Mouse (Mus musculus) hindbrain, embryonic 13.5 days (tissue): ENCODE measurements around the gene Zfp185. TPM values are rescaled to one million over a fixed set of nuclear protein-coding genes. Genes with fewer than 3 reads are reported as not detected.
"Not testable (repeated sequence)": the region's sequence is repeated elsewhere in the genome, so short reads cannot be mapped to it uniquely, and the experiment has no call there.

ENCODE experiments used
- ATAC-seq: fragments of 200-750 bp; cut with Nextera tagmentation; 2 replicates; pipeline ENCODE4 v1.8.0; 2017; ENCODE audit warnings: moderate TSS enrichment; ENCODE audit not compliant: low FRiP score
- H3K27ac ChIP-seq: fragments of 300-500 bp; sonication (generic); 2 replicates; pipeline ENCODE4 v1.5.1; 2015; ENCODE audit warnings: inconsistent platforms, mild to moderate bottlenecking, moderate library complexity
- H3K27me3 ChIP-seq: fragments of 300-500 bp; sonication (generic); 2 replicates; pipeline ENCODE4 v1.6.1; 2015; ENCODE audit warnings: mild to moderate bottlenecking, inconsistent platforms
- H3K36me3 ChIP-seq: fragments of 300-500 bp; sonication (generic); 2 replicates; pipeline ENCODE4 v1.6.1; 2015; ENCODE audit warnings: mild to moderate bottlenecking, inconsistent platforms
- H3K4me1 ChIP-seq: fragments of 300-500 bp; sonication (generic); replicated peaks from 2 replicates; pipeline ENCODE4 v1.6.1; 2015; ENCODE audit warnings: inconsistent platforms
- H3K4me2 ChIP-seq: fragments of 300-500 bp; sonication (generic); 2 replicates; pipeline ENCODE4 v1.6.1; 2015; ENCODE audit warnings: inconsistent platforms, mild to moderate bottlenecking, moderate library complexity
- H3K4me3 ChIP-seq: fragments of 300-500 bp; sonication (generic); 2 replicates; pipeline ENCODE4 v1.5.1; 2015; ENCODE audit warnings: mild to moderate bottlenecking, inconsistent platforms
- H3K9ac ChIP-seq: fragments of 300-500 bp; sonication (generic); 2 replicates; pipeline ENCODE4 v1.6.1; 2015; ENCODE audit warnings: mild to moderate bottlenecking, inconsistent platforms
- H3K9me3 ChIP-seq: fragments of 300-500 bp; sonication (generic); 2 replicates; pipeline ENCODE4 v1.6.1; 2016; ENCODE audit warnings: inconsistent platforms
- WGBS: fragments of 180-500 bp; shearing (Covaris S2); methylation state at CpG from one replicate; pipeline ENCODE4 v1.1.7; 2015; 5-methylcytosine and 5-hydroxymethylcytosine counted together
- microRNA counts: library from miRNA; unstranded; fragments of <30 nt; microRNA quantifications from one replicate; lab custom pipeline; 2016
- microRNA-seq: library from miRNA; unstranded; fragments of <30 nt; microRNA quantifications from one replicate; pipeline ENCODE4, GENCODE M21; 2016
- polyA plus RNA-seq: library from polyadenylated mRNA; unstranded; fragments of >200 nt; fragmentation: Nextera tagmentation; extraction: Ambion mirVana; gene quantifications from 2 replicates; pipeline ENCODE4 v1.2.1, GENCODE M21; 2015

The Zfp185 gene
- polyA plus RNA-seq, 1 experiment from 2014 or later = 0.96 TPM

DNA sequence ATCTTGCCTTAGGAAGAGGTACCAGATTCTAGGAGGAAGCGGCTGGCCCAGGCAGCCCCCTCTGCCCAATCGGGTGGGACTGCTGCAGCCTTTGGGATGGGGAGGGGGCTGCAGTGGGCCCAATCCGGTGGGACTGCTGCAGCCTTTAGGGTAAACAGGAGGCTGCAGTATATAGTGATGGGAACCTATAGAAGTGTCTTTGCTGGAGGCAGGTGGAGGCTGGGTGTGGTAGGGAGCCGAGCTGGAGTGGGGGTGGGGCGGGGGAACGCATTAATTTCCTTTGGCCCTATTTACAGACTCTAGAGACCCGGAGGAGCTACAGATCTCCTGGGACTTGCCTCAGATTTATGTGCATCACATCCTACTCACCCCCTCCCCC, 77.3 kb downstream of the Zfp185 start, which contains the start of gene Pnma3:
Pnma3 (plus strand) TSS at position 373 of the 379 bp plus-strand sequence.
- H3K36me3 ChIP-seq = no peaks in the 10 kb centered on the region
- H3K9ac ChIP-seq = peak within 1 kb of the TSS; percentile 68
- H3K9me3 ChIP-seq = no peaks in the 10 kb centered on the region
- H3K4me1 ChIP-seq = peaks cover 10% of the 10 kb centered on the region; the same call in 1 of the 2 replicates
- no peak within 1 kb of the TSS; the same call in 1 of the 2 replicates for H3K27ac ChIP-seq
- H3K4me2 ChIP-seq = peak within 1 kb of the TSS; percentile 59
- ATAC-seq = peak; percentile 75
- H3K4me3 ChIP-seq = peak within 1 kb of the TSS; percentile 41
- WGBS = 16% methylated on average over 7 of the region's 7 CpGs
- peaks cover 3% of the 10 kb centered on the region; the same call in 1 of the 2 replicates for H3K27me3 ChIP-seq

DNA sequence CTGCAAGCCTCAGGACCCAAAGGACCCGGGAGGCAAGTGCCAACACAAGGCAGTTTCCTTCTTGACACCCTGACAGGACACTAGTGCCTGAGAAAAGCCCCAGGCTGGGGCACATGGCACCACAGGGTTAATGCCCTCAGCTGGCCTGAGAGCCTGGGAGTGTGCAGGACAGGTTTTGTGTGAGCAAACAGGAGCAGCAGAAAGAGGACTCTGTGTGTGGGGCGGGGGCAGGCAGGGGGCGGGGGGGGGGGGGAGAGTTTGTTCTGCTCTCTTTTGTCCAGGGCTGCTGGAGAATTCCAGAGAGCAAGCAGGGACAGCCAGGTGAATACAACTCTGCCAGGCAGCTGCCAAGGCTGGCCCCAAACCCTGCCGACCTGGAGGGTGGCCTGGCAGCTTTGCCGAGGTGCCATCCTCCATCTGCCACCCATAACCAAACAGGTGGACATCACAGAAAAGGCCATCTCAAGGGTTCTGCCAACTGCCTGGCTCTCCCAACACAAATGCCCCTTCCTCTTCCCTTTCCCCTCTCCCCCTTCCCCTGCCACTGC, 79.7 kb downstream of the Zfp185 start:
- not testable (repeated sequence) for H3K4me3 ChIP-seq, H3K36me3 ChIP-seq, H3K27ac ChIP-seq, H3K9ac ChIP-seq, H3K4me2 ChIP-seq, H3K9me3 ChIP-seq, H3K4me1 ChIP-seq, ATAC-seq, H3K27me3 ChIP-seq
- 86% methylated on average over 1 of the region's 5 CpGs for WGBS

MicroRNAs encoded within 50 kb of the gene (microRNA counts, 519-probe panel; counts per million panel counts)
- 51.3 counts per million for microRNA mmu-miR-2137 (lab: Ali Mortazavi, UCI)

Small RNAs within 50 kb of the gene (microRNA-seq; reads per million reads assigned to microRNA genes)
- gene Mir2137 = 0.70 reads per million

Other genes starting within 250 kb of the Zfp185 start
- gene Gabrq, start 162.2 kb upstream of the Zfp185 start, polyA plus RNA-seq = 2.4 TPM in 2 replicates
- gene Cetn2, start 68.9 kb upstream of the Zfp185 start, polyA plus RNA-seq = 88.2 and 93.0 TPM in 2 replicates
- 41.9 and 44.4 TPM in 2 replicates for gene Nsdhl, start 68.8 kb upstream of the Zfp185 start, polyA plus RNA-seq
- gene Pnma5, start 49.8 kb downstream of the Zfp185 start, polyA plus RNA-seq = not detected in 2 replicates
- gene Pnma3, start 77.4 kb downstream of the Zfp185 start, polyA plus RNA-seq = 2.3 and 3.0 TPM in 2 replicates
- gene Xlr4a, start 95.1 kb downstream of the Zfp185 start, polyA plus RNA-seq = 0.29 and 0.62 TPM in 2 replicates
- gene Xlr3a, start 109.8 kb downstream of the Zfp185 start, polyA plus RNA-seq = 3.5 and 5.1 TPM in 2 replicates
- gene Gm14685, start 129.7 kb downstream of the Zfp185 start, polyA plus RNA-seq = 0.28 and 0.51 TPM in 2 replicates
- gene Xlr5b, start 161.5 kb downstream of the Zfp185 start, polyA plus RNA-seq = not detected in 2 replicates
- 0.21 and 0.44 TPM in 2 replicates for gene DXBay18, start 162.1 kb downstream of the Zfp185 start, polyA plus RNA-seq
- gene Spin2d, start 189.7 kb downstream of the Zfp185 start, polyA plus RNA-seq = not detected in 2 replicates
- gene Xlr3b, start 204.9 kb downstream of the Zfp185 start, polyA plus RNA-seq = 18.9 and 23.1 TPM in 2 replicates
- gene Xlr4b, start 227.0 kb downstream of the Zfp185 start, polyA plus RNA-seq = 0.44 and 1.1 TPM in 2 replicates
- gene F8a, start 241.0 kb downstream of the Zfp185 start, polyA plus RNA-seq = 33.2 and 35.2 TPM in 2 replicates